Mouse (Mus musculus): Measurements from ENCODE around the gene Tex11.

- TF ChIP-seq EP300 (IDR thresholded peaks at IDR 0.05; ENCODE audit: low read depth) (no peak), CTCF (IDR thresholded peaks at IDR 0.05; ENCODE audit: low read depth) (no peak)
These were observed 226.7 kb downstream of the Tex11 start for GRCm38 (mm10) chrX:100832806-100833205.
